Mouse (Mus musculus) thymus, postnatal 25 days (tissue): Measurements from ENCODE around the gene Prkcb.

Experiments used
- DNase-seq: peaks from one replicate; pipeline ENCODE4 v3.0.0; 2022

Gene Prkcb

DNA sequence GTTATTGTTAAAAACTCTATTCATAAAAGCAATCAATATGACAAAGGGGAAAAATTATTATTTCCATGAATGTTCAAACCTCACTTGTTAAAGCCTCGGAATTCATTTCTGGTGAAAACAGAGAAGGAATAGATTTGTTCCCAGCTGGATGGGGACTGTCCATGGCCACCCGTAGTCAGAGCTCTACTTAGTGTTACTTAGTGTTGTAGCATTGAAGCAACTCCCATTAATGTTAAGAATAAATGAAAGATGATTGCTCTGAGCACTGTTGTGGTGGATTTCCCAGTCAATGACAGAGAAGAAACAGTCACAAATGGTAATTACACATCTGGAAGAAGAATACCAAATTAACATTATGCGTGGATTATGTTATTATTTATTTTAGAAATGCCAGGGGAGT lies 89.4 kb downstream of the Prkcb start:
- DNase-seq: no peak

DNA sequence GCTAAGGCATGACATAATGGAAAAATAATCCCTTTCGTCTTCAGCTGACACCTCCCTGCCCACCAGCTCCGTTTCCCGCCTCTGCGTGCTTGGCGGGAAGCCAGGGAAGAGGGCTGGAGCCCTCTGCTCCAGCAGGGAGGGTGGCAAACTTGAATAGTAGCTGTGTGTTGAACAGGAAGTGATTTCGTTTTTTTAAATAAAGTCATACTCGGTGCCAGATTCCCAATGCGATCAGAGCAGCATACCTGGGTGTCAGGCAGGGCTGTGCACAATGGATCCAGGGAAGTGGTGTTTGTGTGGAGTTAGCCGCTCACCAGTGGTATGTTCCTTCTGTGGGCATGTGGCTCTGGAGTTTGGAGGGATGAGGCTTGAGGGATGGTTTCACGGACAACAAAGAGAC lies 89.9 kb downstream of the Prkcb start:
- DNase-seq: no peak

DNA sequence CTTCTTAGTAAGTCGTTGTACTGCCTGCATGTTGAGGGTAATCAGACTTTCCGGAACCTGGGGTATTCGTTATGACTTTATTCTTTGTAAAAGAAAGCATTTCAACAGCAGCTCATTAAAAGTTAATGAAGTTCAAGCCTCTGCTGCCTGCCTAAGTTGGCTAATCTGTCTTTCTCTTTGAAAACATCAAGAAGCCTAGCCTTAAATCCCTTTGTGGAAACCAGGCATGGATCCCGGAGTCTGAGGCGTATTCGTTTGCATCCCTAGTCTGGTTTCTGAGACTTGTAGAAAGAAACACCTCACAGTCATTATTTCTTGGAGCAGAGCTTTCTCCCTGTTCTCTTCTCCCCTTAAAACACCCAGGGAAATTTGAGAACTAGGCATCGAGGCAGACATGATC lies 90.7 kb downstream of the Prkcb start:
- DNase-seq: no peak

DNA sequence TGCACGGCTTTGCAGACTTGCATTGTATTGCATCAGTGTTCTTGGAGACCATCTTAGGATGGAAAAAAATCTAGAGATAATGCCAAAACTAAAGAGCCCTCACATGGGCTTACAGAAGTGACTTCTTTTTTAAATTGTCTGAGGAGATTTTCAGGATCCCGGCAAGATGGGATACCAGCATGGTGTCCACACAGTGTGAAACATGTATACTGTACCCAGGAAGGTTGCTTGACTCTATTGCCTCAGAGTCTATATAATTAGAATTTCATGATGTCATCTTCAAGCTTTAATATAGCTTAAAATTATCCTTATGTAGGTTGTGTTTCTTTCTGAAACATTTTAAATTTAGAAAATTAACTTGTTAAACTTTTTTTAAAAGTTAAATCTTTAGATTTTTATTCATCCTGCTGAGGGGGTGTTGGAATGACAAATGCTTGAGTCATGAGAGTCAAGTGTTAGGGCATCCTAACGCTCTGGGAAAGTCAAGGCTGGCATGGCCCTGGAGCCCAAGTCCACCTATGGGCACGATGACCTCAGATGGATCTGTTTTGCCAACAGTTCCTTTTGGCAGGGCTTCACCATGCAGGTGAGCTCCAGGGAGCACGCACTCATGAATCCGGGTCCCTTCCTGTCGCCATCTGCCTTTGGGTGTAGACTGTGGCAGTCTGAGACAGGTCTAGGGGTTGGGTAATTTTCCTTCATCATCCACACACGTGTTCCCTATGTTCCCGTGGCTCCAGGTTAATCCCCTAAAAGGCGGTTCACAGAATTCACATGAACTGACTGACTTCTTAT lies 92.0 kb downstream of the Prkcb start:
- no peak for DNase-seq

DNA sequence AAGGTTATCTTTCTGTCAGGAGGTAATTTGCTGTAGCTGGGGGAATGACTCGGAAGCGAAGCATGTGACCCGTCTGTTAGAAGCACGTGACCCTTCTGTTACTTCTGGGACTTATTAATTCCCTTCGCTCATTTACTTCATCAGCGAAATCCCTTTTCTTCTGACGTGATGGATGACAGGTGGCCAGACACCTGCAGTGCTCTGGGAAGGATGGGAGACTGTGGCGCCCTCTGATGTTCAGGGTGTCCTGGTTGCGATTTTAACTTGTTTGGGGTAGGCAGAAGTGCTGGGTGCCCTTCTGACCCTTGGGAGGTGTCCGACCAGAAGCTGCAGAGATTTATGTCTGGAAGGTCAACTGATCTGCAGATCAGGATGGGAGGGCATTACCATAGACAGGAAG lies 93.0 kb downstream of the Prkcb start:
- DNase-seq: peak; percentile 53

DNA sequence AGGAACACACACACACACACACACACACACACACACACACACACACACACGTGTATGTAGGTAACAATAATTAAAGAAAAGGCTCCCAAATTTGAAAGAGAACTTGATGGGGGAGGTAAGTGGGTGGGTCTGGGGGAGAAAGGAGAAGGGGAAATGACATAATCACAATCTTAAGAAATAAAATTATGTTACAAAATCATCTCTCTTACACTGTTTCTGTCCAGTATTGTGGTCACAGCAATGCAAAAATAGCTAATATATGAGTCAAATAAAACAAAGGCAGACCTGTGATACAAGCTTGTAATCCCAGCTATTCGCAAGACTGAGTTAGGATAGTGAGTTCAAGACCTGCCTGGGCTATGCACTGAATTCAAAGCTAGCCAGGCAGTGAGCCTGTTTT lies 94.7 kb downstream of the Prkcb start:
- DNase-seq: no peak

DNA sequence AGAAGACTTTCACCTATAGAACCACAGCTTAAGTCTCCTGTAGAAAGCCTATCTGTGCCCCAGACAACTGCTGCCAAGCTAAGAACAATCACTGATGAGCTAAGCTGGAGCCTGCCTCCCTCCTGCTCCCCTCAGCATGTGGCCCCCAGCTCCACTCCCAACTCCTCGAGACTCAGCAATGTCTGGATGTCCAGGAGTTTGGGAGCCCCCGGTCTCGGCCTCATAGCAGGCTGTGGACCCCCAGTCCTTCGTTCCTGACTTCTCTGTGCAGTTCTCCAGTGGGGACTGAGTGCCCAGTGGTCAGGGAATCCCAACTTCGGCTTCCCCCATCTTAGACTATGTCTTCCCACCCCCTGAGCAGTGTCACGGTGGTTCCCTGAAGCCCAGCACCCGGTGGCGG lies 96.3 kb downstream of the Prkcb start:
- DNase-seq: no peak

DNA sequence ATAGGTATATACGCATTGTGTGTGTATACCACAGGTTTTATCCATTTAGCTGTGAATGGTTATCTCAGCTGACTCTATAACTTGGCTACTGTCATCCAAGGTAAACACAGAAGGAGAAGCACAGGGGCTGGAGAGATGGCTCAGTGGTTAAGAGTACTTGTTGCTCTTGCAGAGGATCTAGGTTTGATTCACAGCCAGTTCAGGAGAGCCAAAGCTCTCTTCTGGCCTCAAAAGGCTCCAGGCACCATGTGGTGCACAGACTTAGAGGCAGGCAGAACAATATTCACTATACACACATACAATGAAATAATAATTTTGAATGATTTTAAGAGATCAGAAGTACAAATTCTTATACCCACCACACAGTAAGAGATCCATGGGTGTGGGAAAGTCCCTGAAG lies 98.0 kb downstream of the Prkcb start:
- DNase-seq: no peak

DNA sequence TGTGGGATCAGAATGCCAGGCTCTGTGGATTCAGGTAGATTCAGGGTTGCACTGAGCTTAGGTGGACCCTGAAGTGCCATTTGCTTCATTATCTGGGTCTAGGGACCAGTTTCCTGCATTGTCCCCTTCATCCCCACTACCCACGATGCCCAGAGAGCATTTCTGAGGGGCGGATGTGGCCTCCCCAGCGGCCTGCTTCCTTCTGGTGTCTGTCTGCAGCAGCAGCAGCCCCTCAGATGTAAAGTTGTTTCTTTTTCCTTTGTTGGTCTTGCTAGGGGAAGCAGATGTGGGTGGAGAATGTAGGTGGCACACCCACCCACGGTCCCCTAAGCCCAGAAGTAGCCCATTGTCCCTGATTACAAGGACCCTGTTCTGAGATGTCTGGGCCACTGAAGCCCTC lies 99.3 kb downstream of the Prkcb start:
- peak; percentile 74 for DNase-seq

DNA sequence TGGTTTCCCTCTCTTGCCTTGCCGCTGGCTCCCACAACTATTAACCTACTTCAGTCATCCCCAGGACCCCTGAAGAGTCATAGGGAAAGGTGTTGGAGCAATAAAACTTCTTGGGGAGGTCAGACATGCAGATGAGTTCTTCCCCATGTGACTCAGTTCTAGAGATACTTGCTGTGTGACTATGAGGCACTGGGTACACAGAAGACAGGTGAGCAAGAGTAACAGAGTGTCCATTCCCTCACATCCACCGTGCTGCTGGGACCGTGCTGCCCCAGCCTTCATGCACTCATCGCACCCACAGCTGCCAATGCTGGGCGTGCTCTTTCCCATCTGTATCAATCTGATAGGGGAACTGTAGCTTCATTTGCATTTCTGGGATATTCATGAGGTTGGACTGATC lies 100.3 kb downstream of the Prkcb start:
- DNase-seq: no peak

DNA sequence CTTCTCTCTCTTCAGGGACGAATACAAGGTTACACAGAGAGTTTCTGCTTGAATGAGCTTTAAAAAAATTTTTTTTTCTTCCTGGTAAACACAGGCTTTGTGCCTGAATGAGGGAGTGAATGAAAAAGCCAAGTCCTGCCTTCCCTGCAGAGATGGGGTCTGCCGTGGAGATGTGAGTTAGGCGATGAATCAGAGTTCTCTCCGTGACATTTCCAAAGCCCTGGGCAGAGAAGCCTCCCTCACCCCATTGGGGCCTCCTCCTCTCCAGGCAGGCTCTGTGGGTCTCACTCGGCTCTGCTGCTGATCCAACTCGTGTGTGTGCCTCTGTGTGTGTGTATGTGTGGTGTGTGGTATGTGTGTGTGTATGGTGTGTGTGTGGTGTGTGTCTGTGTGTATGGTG lies 101.1 kb downstream of the Prkcb start:
- no peak for DNase-seq

DNA sequence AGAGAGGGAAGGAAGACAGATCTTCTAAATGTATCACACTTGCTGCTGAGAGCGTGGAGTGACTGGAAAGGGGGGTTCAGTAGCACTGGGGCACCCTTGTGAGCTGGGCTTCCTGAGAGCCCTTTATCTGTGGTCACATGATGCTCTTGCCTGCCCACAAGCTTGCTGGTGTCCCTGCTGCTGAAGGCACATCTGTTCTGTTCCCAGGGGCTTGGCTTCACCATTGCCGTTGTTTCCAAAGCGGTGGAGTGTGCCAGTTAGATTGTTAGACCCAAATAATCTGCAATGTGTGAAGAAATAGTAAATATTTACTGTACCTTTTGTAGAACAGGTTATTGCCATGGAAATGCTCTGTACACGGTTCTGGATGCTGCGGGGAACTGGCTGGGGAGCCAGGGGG lies 101.6 kb downstream of the Prkcb start:
- peak; percentile 64 for DNase-seq

DNA sequence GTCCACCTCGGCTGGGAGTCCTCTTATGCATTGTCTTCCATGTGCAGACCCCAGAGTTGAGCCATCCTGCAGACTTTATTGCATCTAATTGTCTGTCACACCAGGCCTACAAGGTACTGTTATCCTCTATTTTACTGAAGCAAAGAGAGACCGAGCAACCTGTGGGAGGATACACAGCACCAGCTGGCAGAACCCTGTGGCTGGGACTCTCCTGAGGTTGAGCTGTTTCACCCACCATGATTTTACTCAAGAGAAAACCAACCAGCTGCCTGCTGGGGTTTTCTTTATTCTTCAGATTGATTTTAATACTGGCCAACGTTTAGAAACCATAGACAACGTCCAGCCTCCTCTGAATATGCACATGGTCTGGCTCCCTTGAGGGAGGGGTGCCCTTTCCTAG lies 102.1 kb downstream of the Prkcb start:
- DNase-seq: no peak

DNA sequence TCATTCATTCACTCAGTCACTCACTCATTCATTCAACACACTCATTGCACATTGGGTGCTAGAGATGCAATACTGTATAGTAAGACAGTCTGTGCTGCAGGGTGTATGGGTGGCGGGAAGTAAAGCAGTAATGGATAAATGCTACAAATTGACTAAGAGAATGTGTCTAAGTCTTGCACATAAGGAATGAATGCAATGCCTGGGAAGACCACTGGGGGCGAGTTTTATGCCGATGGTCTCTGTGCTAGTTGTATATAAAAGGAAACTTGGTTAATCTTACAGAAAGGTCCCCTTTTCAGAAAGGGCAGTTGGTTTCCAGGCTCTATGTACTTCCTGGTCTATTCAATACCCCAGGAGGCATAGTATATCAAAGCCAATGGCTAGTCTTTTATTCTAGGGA lies 102.8 kb downstream of the Prkcb start:
- peak; percentile 51 for DNase-seq

DNA sequence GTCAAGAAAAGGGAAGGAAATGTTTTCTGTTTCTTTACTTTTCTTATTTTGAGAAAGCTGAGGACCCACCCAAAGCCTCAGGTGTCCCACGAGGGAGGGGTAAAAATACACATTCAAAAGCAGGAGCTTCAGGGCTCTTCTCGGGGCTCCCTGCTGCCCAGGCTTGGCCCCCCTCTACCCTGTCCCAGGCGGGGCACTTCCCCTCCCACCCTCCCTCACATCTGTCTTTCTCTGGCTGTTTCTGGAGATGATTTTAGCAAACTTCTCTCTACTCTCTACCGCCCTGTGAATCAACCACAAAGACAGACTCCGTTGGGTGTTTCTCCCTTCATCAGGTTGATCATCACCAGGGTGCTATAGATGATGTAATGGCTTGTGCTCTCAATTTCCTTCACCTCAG lies 105.4 kb downstream of the Prkcb start:
- peak; percentile 55 for DNase-seq

DNA sequence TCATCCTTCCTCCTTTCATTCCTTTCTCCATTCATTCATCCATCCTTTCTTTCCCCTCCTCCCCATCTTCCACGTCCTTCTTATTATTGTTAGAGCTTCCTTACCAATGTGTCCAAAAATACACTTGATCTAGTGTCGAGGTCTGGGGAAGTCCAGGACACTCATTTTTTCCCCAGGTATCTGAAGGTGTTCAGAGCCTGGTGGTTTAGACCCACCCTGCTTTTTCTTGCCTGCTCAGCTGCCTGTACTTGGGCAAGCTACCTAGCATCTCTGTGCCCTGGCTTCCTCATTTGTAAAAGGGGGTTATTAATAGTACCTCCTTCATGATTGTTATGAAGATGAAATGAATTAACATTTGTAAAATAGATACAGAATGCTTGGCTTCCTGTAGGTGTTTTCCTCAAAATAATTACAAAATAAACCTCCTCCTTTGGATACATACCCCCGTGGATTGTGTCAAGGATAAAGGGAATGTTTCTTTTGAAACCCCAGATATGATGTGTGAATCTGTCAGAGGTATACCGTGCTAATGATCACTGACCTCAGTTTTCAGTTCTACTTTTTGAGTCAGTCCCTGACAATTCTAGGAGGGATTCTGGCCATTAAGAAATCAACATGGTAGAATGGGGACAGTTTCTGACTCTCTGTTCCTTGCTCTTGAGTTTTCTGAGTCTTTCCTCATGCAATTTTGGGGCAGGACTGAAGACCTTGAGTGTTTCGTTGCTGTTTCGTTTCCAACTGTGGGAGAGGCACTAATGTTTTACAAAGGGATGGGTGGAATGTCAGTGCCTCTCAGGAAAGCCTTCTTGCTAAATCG lies 106.8 kb downstream of the Prkcb start:
- DNase-seq: no peak

DNA sequence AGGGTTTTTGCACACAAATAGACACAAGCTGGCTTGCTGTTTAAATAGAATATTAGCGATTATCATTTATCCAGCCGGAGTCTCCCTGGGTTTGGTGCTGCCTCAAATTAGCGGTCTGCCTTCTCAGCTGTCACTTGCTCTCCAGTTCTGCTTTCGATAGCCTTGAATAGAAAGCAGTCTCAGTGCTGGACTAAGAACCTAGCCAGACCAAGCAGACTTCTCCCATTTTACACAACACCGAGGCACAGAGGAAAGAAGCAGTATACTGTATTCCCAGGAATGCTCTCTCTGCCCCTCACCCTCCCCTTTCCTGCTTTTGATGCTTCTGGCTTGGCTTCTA lies 107.4 kb downstream of the Prkcb start:
- DNase-seq: no peak

DNA sequence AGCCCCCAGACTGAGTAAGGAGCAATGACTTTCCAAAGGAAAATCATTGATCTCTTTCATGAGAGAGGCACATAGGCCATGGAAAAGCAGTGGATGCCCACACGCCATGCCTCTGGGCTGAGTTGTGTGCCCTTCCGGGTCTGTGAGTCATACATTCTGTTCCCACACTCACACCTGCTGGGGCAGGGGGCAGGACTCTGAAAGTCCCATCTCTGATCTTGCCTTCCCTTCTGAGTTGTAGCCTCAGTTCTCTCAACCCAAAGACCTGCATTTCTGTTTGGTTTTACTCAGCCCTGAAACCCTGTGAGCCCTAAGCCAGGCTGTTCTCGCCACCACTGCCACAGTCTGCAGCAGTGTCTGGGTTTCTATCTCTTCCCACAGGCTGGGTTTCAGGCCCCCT lies 109.1 kb downstream of the Prkcb start:
- no peak for DNase-seq

DNA sequence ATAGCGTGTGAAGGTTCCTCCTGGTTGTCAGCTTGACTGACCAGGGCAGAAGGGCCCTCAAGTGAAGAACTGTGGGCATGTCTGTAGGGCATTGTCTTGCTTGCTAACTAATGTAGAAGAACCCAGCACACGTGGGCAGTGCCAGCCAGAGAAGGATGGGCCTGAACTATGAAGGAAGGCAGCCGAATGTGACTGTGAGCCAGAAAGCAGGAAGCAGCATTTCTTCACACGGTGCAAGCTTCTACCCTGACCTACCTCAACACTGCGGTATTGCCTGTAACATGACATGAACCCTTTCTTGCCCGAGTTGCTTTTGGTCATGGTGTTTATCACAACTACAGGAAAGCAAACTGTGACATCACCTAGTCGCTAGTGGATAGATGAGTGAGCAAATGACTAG lies 113.5 kb downstream of the Prkcb start:
- DNase-seq: peak; percentile 39

DNA sequence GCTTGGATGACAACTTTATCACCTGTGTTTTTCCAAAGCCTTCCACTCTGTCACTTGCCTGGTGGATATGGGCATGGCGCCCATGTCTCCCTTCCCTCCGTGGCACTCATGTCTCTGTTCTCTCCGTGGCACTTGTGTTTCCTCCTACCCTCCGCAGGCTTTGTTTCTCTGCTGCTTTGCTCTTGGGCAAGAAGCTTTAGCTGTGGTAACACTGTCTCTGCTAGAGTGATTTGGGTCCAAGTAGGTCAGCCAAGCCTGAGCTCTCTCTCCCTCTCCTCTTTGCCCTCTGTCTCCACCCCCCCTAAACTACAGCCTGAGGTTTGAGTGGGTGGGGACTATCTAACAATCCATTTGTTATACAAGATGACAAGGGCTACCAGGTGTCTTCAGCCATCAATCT lies 114.8 kb downstream of the Prkcb start:
- DNase-seq: no peak

DNA sequence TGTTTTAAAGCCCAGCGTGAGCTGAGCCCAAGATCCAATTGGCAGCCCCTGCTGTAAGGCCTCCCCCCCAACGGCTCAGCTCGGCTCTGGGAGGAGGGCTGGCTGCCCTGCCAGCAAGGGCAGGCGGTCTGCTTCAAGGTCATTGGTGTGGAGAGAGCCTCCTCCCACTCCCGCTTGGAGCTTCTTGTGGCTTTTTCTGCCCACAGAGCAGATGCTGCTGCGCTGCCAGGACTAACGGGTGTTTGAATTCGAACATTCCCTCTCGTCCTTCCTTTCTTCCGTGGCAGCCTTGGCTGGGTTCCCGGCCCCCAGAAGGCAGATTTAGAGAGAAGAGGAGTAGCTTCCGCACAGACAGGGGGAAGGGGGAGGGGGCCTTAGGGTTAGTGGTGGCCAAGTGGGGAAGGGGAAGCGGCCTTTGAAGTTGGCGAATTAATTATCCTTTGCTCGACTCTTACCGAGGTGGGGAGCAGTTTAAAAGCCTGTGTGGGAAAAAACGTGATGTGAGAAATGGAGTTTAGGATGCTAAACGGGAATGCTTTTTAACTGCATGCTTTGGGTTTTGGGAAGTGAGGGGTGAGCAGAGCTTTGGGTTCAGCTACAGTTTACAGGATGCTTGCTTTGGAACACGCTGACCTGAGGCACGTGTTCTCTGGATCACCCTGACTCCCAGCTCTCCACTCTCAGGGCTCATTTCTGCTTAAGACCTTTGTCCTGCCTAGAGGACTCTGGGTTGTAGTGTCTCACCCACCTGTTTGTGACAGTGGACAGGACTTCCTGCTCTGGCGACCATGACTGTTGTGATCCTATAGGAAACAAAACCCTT lies 116.2 kb downstream of the Prkcb start:
- DNase-seq: peak; percentile 51

DNA sequence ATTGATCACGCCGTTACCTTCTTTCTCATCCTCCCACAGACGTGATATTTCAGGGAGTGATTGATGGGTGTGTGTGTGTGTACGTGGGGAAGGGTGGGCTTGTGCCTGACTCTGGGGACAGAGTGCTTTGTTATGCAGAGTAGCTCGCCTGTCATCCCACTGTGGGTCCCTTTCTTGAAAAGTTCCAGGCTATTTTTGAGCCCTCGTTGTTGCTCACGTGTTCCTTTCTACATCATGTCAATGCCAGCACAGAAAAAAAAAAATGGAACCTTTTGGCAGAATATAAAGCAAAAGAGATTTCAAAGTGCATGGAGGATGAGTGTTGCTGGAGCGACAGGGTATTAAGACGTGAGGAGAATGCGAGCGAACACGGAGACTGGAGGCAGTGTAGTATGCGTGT lies 118.1 kb downstream of the Prkcb start:
- no peak for DNase-seq

DNA sequence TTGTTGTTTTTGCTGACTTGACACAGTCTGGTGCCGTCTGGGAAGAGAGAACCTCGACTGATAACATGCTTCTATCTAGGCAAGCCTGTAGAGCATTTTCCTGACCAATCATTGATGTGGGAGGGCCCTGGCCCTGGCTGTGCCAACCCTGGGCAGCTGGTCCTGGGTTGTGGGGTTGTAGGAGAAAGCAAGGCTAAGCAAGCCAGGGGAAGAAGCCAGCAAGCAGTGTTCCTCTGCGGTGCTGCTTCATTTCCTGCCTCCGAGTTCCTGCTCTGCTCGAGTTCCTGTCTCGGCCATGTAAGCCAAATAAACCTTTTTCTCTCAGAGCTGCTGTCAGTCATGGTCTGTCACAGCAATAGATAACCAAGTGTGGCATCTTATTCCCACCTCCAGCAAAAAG lies 121.4 kb downstream of the Prkcb start:
- no peak for DNase-seq

DNA sequence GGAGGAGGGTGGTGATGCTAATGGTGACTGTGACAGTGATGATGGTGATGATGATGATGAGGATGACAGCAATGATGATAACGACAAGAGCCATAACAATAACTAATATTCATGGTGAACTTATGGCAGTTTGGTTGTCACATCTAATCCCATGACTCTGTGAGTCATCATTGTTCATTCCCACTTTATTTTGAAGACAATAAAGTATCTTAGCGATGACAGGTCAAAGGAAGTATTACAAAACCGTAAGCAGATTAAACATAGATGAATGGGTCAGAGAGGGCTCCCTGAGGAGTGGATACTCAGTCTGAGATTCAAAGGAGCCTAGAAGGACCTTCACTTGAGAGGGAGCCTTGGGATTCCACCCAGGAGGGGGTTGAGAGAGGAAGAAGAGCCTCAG lies 122.3 kb downstream of the Prkcb start:
- DNase-seq: no peak
